Mouse (Mus musculus) testis, postnatal 10 days (tissue): Measurements from ENCODE around the gene Pgbd1.
"Not testable (repeated sequence)": the region's sequence is repeated elsewhere in the genome, so short reads cannot be mapped to it uniquely, and the experiment has no call there.

Experiments
- DNase-seq: peaks from one replicate; pipeline ENCODE4 v3.0.0; 2021; ENCODE audit warnings: low spot score

Pgbd1 gene

GRCm38 (mm10) chr13:21440503-21441206 is at the start of gene Pgbd1:
Gene Pgbd1, minus strand, starts transcription at chr13:21441058.
- DNase-seq, result peak; percentile 73

GRCm38 (mm10) chr13:21486881-21487280 is 46.0 kb upstream of the Pgbd1 start:
- DNase-seq, result no peak

- peak; percentile 71 for DNase-seq
Measured at GRCm38 (mm10) chr13:21478759-21479670, 38.2 kb upstream of the Pgbd1 start, which contains the start of the genes Zkscan4 and Gm10065. Gene Zkscan4, plus strand, starts transcription at chr13:21478907. Gene Gm10065, minus strand, starts transcription at chr13:21479441.

GRCm38 (mm10) chr13:21472427-21472826 is 31.6 kb upstream of the Pgbd1 start:
- no peak for DNase-seq

GRCm38 (mm10) chr13:21469097-21469496 is 28.2 kb upstream of the Pgbd1 start:
- DNase-seq, result no peak

- DNase-seq, result peak; percentile 83
Measured at GRCm38 (mm10) chr13:21468061-21469019, 27.5 kb upstream of the Pgbd1 start, which contains the start of gene Nkapl. Gene Nkapl, minus strand, starts transcription at chr13:21468509.

GRCm38 (mm10) chr13:21467336-21467735 is 26.5 kb upstream of the Pgbd1 start:
- DNase-seq, result no peak

GRCm38 (mm10) chr13:21462516-21462915 is 21.7 kb upstream of the Pgbd1 start:
- DNase-seq, result not testable (repeated sequence)

GRCm38 (mm10) chr13:21456347-21456746 is 15.5 kb upstream of the Pgbd1 start:
- DNase-seq, result no peak

- no peak for DNase-seq
Measured at GRCm38 (mm10) chr13:21454133-21454532, 13.3 kb upstream of the Pgbd1 start.

GRCm38 (mm10) chr13:21453449-21453848 is 12.6 kb upstream of the Pgbd1 start, which contains the start of gene Zscan26:
Gene Zscan26, minus strand, starts transcription at chr13:21453730.
- DNase-seq, result peak; percentile 77

- DNase-seq, result no peak
Measured at GRCm38 (mm10) chr13:21453042-21453441, 12.2 kb upstream of the Pgbd1 start.

GRCm38 (mm10) chr13:21447856-21448614 is 7.2 kb upstream of the Pgbd1 start:
- DNase-seq, result no peak

GRCm38 (mm10) chr13:21446796-21447195 is 5.9 kb upstream of the Pgbd1 start:
- DNase-seq, result no peak

GRCm38 (mm10) chr13:21441207-21441572 is 332 bp upstream of the Pgbd1 start:
- DNase-seq, result no peak

GRCm38 (mm10) chr13:21435476-21435875 is 5.4 kb downstream of the Pgbd1 start:
- DNase-seq, result no peak

GRCm38 (mm10) chr13:21427631-21428030 is 13.2 kb downstream of the Pgbd1 start:
- DNase-seq, result no peak

GRCm38 (mm10) chr13:21423301-21423700 is 17.6 kb downstream of the Pgbd1 start:
- no peak for DNase-seq

GRCm38 (mm10) chr13:21418865-21419264 is 22.0 kb downstream of the Pgbd1 start:
- DNase-seq, result no peak

- DNase-seq, result no peak
Measured at GRCm38 (mm10) chr13:21417298-21418010, 23.4 kb downstream of the Pgbd1 start.
